Mouse (Mus musculus) Patski (cell line): Measurements from ENCODE around the gene Tial1. TPM values are rescaled to one million over a fixed set of nuclear protein-coding genes. Genes with fewer than 3 reads are reported as not detected.
A peak's percentile ranks its signal among the peaks of the same experiment; 100 is the strongest.

Source experiments
- ATAC-seq: fragments of 100-300 bp; one replicate; pipeline ENCODE4 v1.8.0; 2021
- CTCF ChIA-PET: fragments of 350-600 bp; sonication (Branson Sonifier 250); formaldehyde crosslinking; loops from one replicate; lab custom pipeline; 2022; ENCODE audit warnings: inconsistent platforms; lab: Charles Lee
- POLR2A ChIA-PET: fragments of 350-600 bp; sonication (Branson Sonifier 250); formaldehyde crosslinking; loops from one replicate; lab custom pipeline; 2022; ENCODE audit warnings: antibody characterized with exemption, inconsistent platforms; lab: Charles Lee
- DNase-seq: peaks from one replicate; pipeline ENCODE4 v3.0.0-alpha.2; 2011; ENCODE audit warnings: low read depth, low spot score
- H3K27me3 ChIP-seq: fragments of 371-371 bp; one replicate; pipeline ENCODE4 v1.5.1; 2021
- CTCF ChIP-seq: fragments of 100-300 bp; IDR thresholded peaks from one replicate; pipeline ENCODE4 v1.5.1; 2021
- in situ Hi-C: fragments of 300-500 bp; cut with MboI; formaldehyde crosslinking; loops from 3 replicates; pipeline ENCODE4 v1.11.1; 2018; ENCODE audit warnings: low pct_unique_long_range_greater_than_20kb, mixed read lengths
- polyA plus RNA-seq: library from polyadenylated mRNA; unstranded; gene quantifications from one replicate; pipeline ENCODE4 v1.2.3, GENCODE M21; 2021

The Tial1 gene
- polyA plus RNA-seq, 1 experiment from 2014 or later: 82.0 TPM

GRCm38 (mm10) chr7:128458011-128458410 lies 3.5 kb downstream of the Tial1 start:
- in situ Hi-C loops: no loop called here
- no peaks in the 10 kb centered on the region for H3K27me3 ChIP-seq
- ATAC-seq (no peak), DNase-seq (no peak)
- TF ChIP-seq CTCF: no peak
- ChIA-PET POLR2A (no interaction called here), CTCF (no interaction called here)

GRCm38 (mm10) chr7:128452731-128453130 lies 8.8 kb downstream of the Tial1 start:
- ChIA-PET POLR2A (no interaction called here), CTCF (no interaction called here)
- DNase-seq: no peak
- TF ChIP-seq CTCF: no peak
- no peaks in the 10 kb centered on the region for H3K27me3 ChIP-seq
- in situ Hi-C loops: no loop called here
- no peak for ATAC-seq

GRCm38 (mm10) chr7:128440584-128440983 lies 20.9 kb downstream of the Tial1 start:
- ChIA-PET CTCF (no interaction called here), POLR2A (no interaction called here)
- H3K27me3 ChIP-seq: no peaks in the 10 kb centered on the region
- DNase-seq (no peak), ATAC-seq (no peak)
- TF ChIP-seq CTCF: no peak
- in situ Hi-C loops: no loop called here

GRCm38 (mm10) chr7:128439251-128439650 lies 22.3 kb downstream of the Tial1 start:
- ChIA-PET POLR2A (no interaction called here), CTCF (no interaction called here)
- in situ Hi-C loops: no loop called here

GRCm38 (mm10) chr7:128438131-128438530 lies 23.4 kb downstream of the Tial1 start:
- POLR2A ChIA-PET: no interaction called here
- no peak for TF ChIP-seq CTCF
- no peaks in the 10 kb centered on the region for H3K27me3 ChIP-seq
- in situ Hi-C loops: no loop called here
- ATAC-seq: no peak
- no peak for DNase-seq
- CTCF ChIA-PET: no interaction called here

More at GRCm38 (mm10) chr7:128439251-128439650, 22.3 kb downstream of the Tial1 start:
- H3K27me3 ChIP-seq: no peaks in the 10 kb centered on the region
- no peak for DNase-seq
- no peak for ATAC-seq
- no peak for TF ChIP-seq CTCF

- ChIA-PET CTCF (interaction anchor here (1.0 to 2.6 kb wide), 4 partner anchors 9 to 14 kb away, joined by 3 to 6 read pairs (median 4); partner anchors contain the start of gene Rgs10), POLR2A (interaction anchor here (0.7 kb wide), 1 partner anchor 158 kb away, joined by 3 read pairs; no protein-coding TSS in a partner anchor)
- in situ Hi-C loops: no loop called here
- no peak for ATAC-seq
- no peak for DNase-seq
- H3K27me3 ChIP-seq: no peaks in the 10 kb centered on the region
- peak; percentile 59 for TF ChIP-seq CTCF
Measured at GRCm38 (mm10) chr7:128433213-128433612, 28.3 kb downstream of the Tial1 start.

- no peak for TF ChIP-seq CTCF
- ATAC-seq: no peak
- in situ Hi-C loops: no loop called here
- POLR2A ChIA-PET: interaction anchor here (0.7 kb wide), 1 partner anchor 9 kb away, joined by 3 read pairs; no protein-coding TSS in a partner anchor
- H3K27me3 ChIP-seq: no peaks in the 10 kb centered on the region
- CTCF ChIA-PET: interaction anchor here (1.0 to 2.6 kb wide), 4 partner anchors 9 to 13 kb away, joined by 3 to 6 read pairs (median 4); partner anchors contain the start of gene Rgs10
- no peak for DNase-seq
Measured at GRCm38 (mm10) chr7:128432574-128432973, 28.9 kb downstream of the Tial1 start.

- no peaks in the 10 kb centered on the region for H3K27me3 ChIP-seq
- in situ Hi-C loops: loop anchor here (5.0 kb wide), 1 partner anchor 285 kb away; no protein-coding TSS in a partner anchor
- POLR2A ChIA-PET: no interaction called here
Measured at GRCm38 (mm10) chr7:128422491-128422890, 39.0 kb downstream of the Tial1 start.

GRCm38 (mm10) chr7:128421701-128422100 lies 39.8 kb downstream of the Tial1 start:
- CTCF ChIA-PET: interaction anchor here (0.8 to 1.2 kb wide), 4 partner anchors 9 to 59 kb away, joined by 3 to 4 read pairs (median 3); no protein-coding TSS in a partner anchor
- DNase-seq (no peak), ATAC-seq (no peak)
- in situ Hi-C loops: loop anchor here (5.0 kb wide), 1 partner anchor 286 kb away; no protein-coding TSS in a partner anchor
- no peak for TF ChIP-seq CTCF
- H3K27me3 ChIP-seq: no peaks in the 10 kb centered on the region
- POLR2A ChIA-PET: no interaction called here

More at GRCm38 (mm10) chr7:128422491-128422890, 39.0 kb downstream of the Tial1 start:
- ATAC-seq (no peak), DNase-seq (no peak)
- CTCF ChIA-PET: interaction anchor here (1.2 kb wide), 1 partner anchor 60 kb away, joined by 3 read pairs; no protein-coding TSS in a partner anchor
- no peak for TF ChIP-seq CTCF

GRCm38 (mm10) chr7:128419690-128420089 lies 41.8 kb downstream of the Tial1 start:
- POLR2A ChIA-PET: interaction anchor here (0.6 to 0.8 kb wide), 2 partner anchors 26 to 145 kb away, joined by 5 read pairs; no protein-coding TSS in a partner anchor
- TF ChIP-seq CTCF: no peak
- no peaks in the 10 kb centered on the region for H3K27me3 ChIP-seq
- in situ Hi-C loops: loop anchor here (5.0 kb wide), 1 partner anchor 288 kb away; no protein-coding TSS in a partner anchor
- ATAC-seq (no peak), DNase-seq (no peak)
- CTCF ChIA-PET: interaction anchor here (1.8 kb wide), 1 partner anchor 12 kb away, joined by 6 read pairs; no protein-coding TSS in a partner anchor
